Mouse (Mus musculus): ENCODE results near the gene Pgd. TPM values are rescaled to one million over a fixed set of nuclear protein-coding genes. Genes with fewer than 3 reads are reported as not detected.
"Not testable (repeated sequence)": the region's sequence is repeated elsewhere in the genome, so short reads cannot be mapped to it uniquely, and the experiment has no call there.

The Pgd gene
- polyA plus RNA-seq, 1 experiment: 346 TPM

GRCm38 (mm10) chr4:149173661-149174060 lies 7.1 kb upstream of the Pgd start:
- no peak for TF ChIP-seq MYOG (IDR thresholded peaks at IDR 0.05; ENCODE audit: control insufficient read depth, extremely low read depth, insufficient read length)
- TF ChIP-seq FOSL1 (IDR thresholded peaks at IDR 0.05; ENCODE audit: insufficient read depth, low read length, poor library complexity, severe bottlenecking): no peak
- TF ChIP-seq CTCF (IDR thresholded peaks at IDR 0.05; ENCODE audit: control insufficient read depth, insufficient read depth, insufficient read length): no peak
- no peak for TF ChIP-seq MAX (IDR thresholded peaks at IDR 0.05)
- no peak for TF ChIP-seq CEBPB (IDR thresholded peaks at IDR 0.05; ENCODE audit: low read depth)
- TF ChIP-seq USF1 (IDR thresholded peaks at IDR 0.05; ENCODE audit: low read depth): no peak
- no peak for TF ChIP-seq MYOD1 (IDR thresholded peaks at IDR 0.05; ENCODE audit: control insufficient read depth, insufficient read length, low read depth)

GRCm38 (mm10) chr4:149172666-149173065 lies 6.1 kb upstream of the Pgd start:
- Histone ChIP-seq H3K79me2 (ENCODE audit: control insufficient read depth, insufficient read depth) (peaks cover 4% of the 10 kb centered on the region), H3K36me3 (ENCODE audit: control insufficient read depth, insufficient read depth) (no peaks in the 10 kb centered on the region), H3K79me3 (ENCODE audit: low read depth) (peaks cover 2% of the 10 kb centered on the region), H3K4me3 (ENCODE audit: insufficient read depth, poor library complexity, severe bottlenecking) (no peak overlapping the region), H3ac (ENCODE audit: control insufficient read depth, insufficient read length, low read depth) (no peak overlapping the region), H3K27me3 (ENCODE audit: control insufficient read depth, insufficient read depth, insufficient read length) (no peaks in the 10 kb centered on the region)
- no peak for TF ChIP-seq FOSL1 (IDR thresholded peaks at IDR 0.05; ENCODE audit: insufficient read depth, low read length, poor library complexity, severe bottlenecking)
- no peak for TF ChIP-seq CEBPB (IDR thresholded peaks at IDR 0.05; ENCODE audit: low read depth)
- TF ChIP-seq CTCF (IDR thresholded peaks at IDR 0.05; ENCODE audit: control insufficient read depth, insufficient read depth, insufficient read length): no peak
- peak; percentile 50 for TF ChIP-seq MAX (IDR thresholded peaks at IDR 0.05)
- TF ChIP-seq MYOD1 (IDR thresholded peaks at IDR 0.05; ENCODE audit: control insufficient read depth, insufficient read length, low read depth): no peak
- no peak for TF ChIP-seq USF1 (IDR thresholded peaks at IDR 0.05; ENCODE audit: low read depth)
- no peak for TF ChIP-seq MYOG (IDR thresholded peaks at IDR 0.05; ENCODE audit: control insufficient read depth, extremely low read depth, insufficient read length)

More at GRCm38 (mm10) chr4:149173661-149174060, 7.1 kb upstream of the Pgd start:
- Histone ChIP-seq H3K36me3 (ENCODE audit: control insufficient read depth, insufficient read depth) (no peaks in the 10 kb centered on the region), H3K79me3 (ENCODE audit: low read depth) (no peaks in the 10 kb centered on the region), H3K4me3 (ENCODE audit: insufficient read depth, poor library complexity, severe bottlenecking) (no peak overlapping the region), H3K79me2 (ENCODE audit: control insufficient read depth, insufficient read depth) (no peaks in the 10 kb centered on the region), H3K27me3 (ENCODE audit: control insufficient read depth, insufficient read depth, insufficient read length) (no peaks in the 10 kb centered on the region), H3ac (ENCODE audit: control insufficient read depth, insufficient read length, low read depth) (no peak overlapping the region)

GRCm38 (mm10) chr4:149172083-149172482 lies 5.5 kb upstream of the Pgd start:
- TF ChIP-seq CEBPB (IDR thresholded peaks at IDR 0.05; ENCODE audit: low read depth) (no peak), MYOD1 (IDR thresholded peaks at IDR 0.05; ENCODE audit: control insufficient read depth, insufficient read length, low read depth) (no peak), CTCF (IDR thresholded peaks at IDR 0.05; ENCODE audit: control insufficient read depth, insufficient read depth, insufficient read length) (no peak)
- no peak overlapping the region for H3ac ChIP-seq (ENCODE audit: control insufficient read depth, insufficient read length, low read depth)
- peaks cover 10% of the 10 kb centered on the region for H3K79me2 ChIP-seq (ENCODE audit: control insufficient read depth, insufficient read depth)
- no peaks in the 10 kb centered on the region for H3K36me3 ChIP-seq (ENCODE audit: control insufficient read depth, insufficient read depth)
- H3K4me3 ChIP-seq (ENCODE audit: insufficient read depth, poor library complexity, severe bottlenecking): no peak overlapping the region
- no peaks in the 10 kb centered on the region for H3K27me3 ChIP-seq (ENCODE audit: control insufficient read depth, insufficient read depth, insufficient read length)
- H3K79me3 ChIP-seq (ENCODE audit: low read depth): peaks cover 4% of the 10 kb centered on the region

GRCm38 (mm10) chr4:149171581-149171981 lies 5.0 kb upstream of the Pgd start:
- Histone ChIP-seq H3K27me3 (ENCODE audit: control insufficient read depth, insufficient read depth, insufficient read length) (no peaks in the 10 kb centered on the region), H3ac (ENCODE audit: control insufficient read depth, insufficient read length, low read depth) (no peak overlapping the region), H3K79me2 (ENCODE audit: control insufficient read depth, insufficient read depth) (peaks cover 13% of the 10 kb centered on the region), H3K36me3 (ENCODE audit: control insufficient read depth, insufficient read depth) (no peaks in the 10 kb centered on the region), H3K4me3 (ENCODE audit: insufficient read depth, poor library complexity, severe bottlenecking) (no peak overlapping the region), H3K79me3 (ENCODE audit: low read depth) (peaks cover 4% of the 10 kb centered on the region)
- TF ChIP-seq CEBPB (IDR thresholded peaks at IDR 0.05; ENCODE audit: low read depth) (peak; percentile 67), MYOG (IDR thresholded peaks at IDR 0.05; ENCODE audit: control insufficient read depth, extremely low read depth, insufficient read length) (no peak)

GRCm38 (mm10) chr4:149170394-149170931 lies 3.9 kb upstream of the Pgd start:
- Histone ChIP-seq H3K27me3 (ENCODE audit: control insufficient read depth, insufficient read depth, insufficient read length) (no peaks in the 10 kb centered on the region), H3K4me3 (ENCODE audit: insufficient read depth, poor library complexity, severe bottlenecking) (no peak overlapping the region), H3K79me2 (ENCODE audit: control insufficient read depth, insufficient read depth) (peaks cover 24% of the 10 kb centered on the region), H3K36me3 (ENCODE audit: control insufficient read depth, insufficient read depth) (peaks cover 4% of the 10 kb centered on the region), H3K79me3 (ENCODE audit: low read depth) (peaks cover 11% of the 10 kb centered on the region), H3ac (ENCODE audit: control insufficient read depth, insufficient read length, low read depth) (no peak overlapping the region)
- peak; percentile 12 for TF ChIP-seq CEBPB (IDR thresholded peaks at IDR 0.05; ENCODE audit: low read depth)
- TF ChIP-seq MAX (IDR thresholded peaks at IDR 0.05): no peak

GRCm38 (mm10) chr4:149169926-149170325 lies 3.4 kb upstream of the Pgd start:
- not testable (repeated sequence) for H3ac ChIP-seq (ENCODE audit: control insufficient read depth, insufficient read length, low read depth); H3K36me3 ChIP-seq (ENCODE audit: control insufficient read depth, insufficient read depth); H3K4me3 ChIP-seq (ENCODE audit: insufficient read depth, poor library complexity, severe bottlenecking); H3K27me3 ChIP-seq (ENCODE audit: control insufficient read depth, insufficient read depth, insufficient read length)
- H3K79me2 ChIP-seq (ENCODE audit: control insufficient read depth, insufficient read depth): peaks cover 29% of the 10 kb centered on the region
- H3K79me3 ChIP-seq (ENCODE audit: low read depth): peaks cover 16% of the 10 kb centered on the region

Data from C2C12 (cell line).